Mouse (Mus musculus) hindbrain, embryonic 10.5 days (tissue): ENCODE measurements around the gene Vegfa. TPM values are rescaled to one million over a fixed set of nuclear protein-coding genes. Genes with fewer than 3 reads are reported as not detected.

Source experiments
- DNase-seq: peaks from one replicate; pipeline ENCODE4 v3.0.0-alpha.2; 2017; ENCODE audit warnings: low spot score
- H3K27ac ChIP-seq: fragments of 300-500 bp; sonication (generic); 2 replicates; pipeline ENCODE4 v1.5.1; 2016; ENCODE audit warnings: mild to moderate bottlenecking, moderate library complexity
- H3K27me3 ChIP-seq: fragments of 300-500 bp; sonication (generic); 2 replicates; pipeline ENCODE4 v1.6.1; 2016; ENCODE audit warnings: mild to moderate bottlenecking; ENCODE audit not compliant: poor library complexity, insufficient read depth, severe bottlenecking
- H3K36me3 ChIP-seq: fragments of 300-500 bp; sonication (generic); 2 replicates; pipeline ENCODE4 v1.6.1; 2016; ENCODE audit warnings: mild to moderate bottlenecking, moderate library complexity
- H3K4me1 ChIP-seq: fragments of 300-500 bp; sonication (generic); replicated peaks from 2 replicates; pipeline ENCODE4 v1.6.1; 2016; ENCODE audit warnings: mild to moderate bottlenecking
- H3K4me3 ChIP-seq: fragments of 300-500 bp; sonication (generic); 2 replicates; pipeline ENCODE4 v1.5.1; 2016; ENCODE audit warnings: mild to moderate bottlenecking, moderate library complexity
- H3K9me3 ChIP-seq: fragments of 300-500 bp; sonication (generic); 2 replicates; pipeline ENCODE4 v1.6.1; 2016; ENCODE audit warnings: mild to moderate bottlenecking, moderate library complexity
- WGBS: fragments of 180-500 bp; shearing (Covaris S2); methylation state at CpG from one replicate; pipeline ENCODE4 v1.1.7; 2016; 5-methylcytosine and 5-hydroxymethylcytosine counted together
- polyA plus RNA-seq: library from polyadenylated mRNA; unstranded; fragments of >200 nt; fragmentation: Nextera tagmentation; extraction: Ambion mirVana; gene quantifications from 2 replicates; pipeline ENCODE4 v1.2.1, GENCODE M21; 2016

Gene Vegfa
- polyA plus RNA-seq, 1 experiment from 2014 or later = 2.0 TPM

DNA sequence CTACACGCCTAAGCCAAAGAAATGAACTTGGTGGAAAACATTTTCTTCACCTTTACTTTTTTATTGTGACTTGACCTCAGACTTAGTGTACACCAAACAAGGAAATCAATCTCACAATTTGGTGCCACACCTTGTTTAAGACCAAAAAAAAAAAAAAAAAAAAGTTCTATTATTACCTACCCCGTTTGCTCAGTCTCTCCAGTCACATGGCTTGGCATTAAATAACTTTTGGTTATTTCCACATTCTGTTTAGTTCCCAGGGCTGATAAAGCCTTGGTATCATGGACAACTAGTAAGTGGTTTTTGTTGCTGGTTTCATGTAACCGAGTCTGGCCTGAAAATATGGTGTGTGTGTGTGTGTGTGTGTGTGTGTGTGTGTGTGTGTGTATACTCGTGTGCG lies 12.8 kb upstream of the Vegfa start:
- peaks cover 10% of the 10 kb centered on the region for H3K4me1 ChIP-seq
- H3K27ac ChIP-seq = no peak overlapping the region
- no peak for DNase-seq
- no peaks in the 10 kb centered on the region for H3K36me3 ChIP-seq
- 0 out of 2 replicates have a peak, but pooled peaks cover 3% of the 10 kb centered on the region for H3K27me3 ChIP-seq
- WGBS = 87% methylated on average over 5 of the region's 5 CpGs
- no peak overlapping the region for H3K4me3 ChIP-seq
- peaks cover 6% of the 10 kb centered on the region; the same call in 1 of the 2 replicates for H3K9me3 ChIP-seq

DNA sequence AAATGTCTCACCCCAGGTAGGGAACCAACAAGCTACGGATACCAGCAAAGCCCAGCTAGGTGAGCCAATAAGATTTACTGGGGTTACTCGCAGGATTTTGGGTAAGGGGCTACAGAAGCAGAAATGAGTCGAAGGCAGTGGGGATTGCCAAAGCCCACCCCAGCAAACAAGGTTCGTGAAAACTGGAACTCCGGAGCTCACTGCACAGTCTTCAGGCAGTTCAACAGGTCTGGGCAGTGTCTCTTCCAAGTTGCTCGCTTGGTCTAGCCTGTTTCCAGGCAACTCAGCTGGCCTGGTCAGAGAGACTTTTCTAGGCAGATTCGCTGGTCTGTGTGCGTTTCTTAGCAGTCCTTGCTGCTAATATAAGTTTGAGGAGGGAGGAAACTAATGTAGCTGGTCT lies 10.0 kb upstream of the Vegfa start:
- Histone ChIP-seq H3K27ac (no peak overlapping the region; the same call in 1 of the 2 replicates), H3K36me3 (no peaks in the 10 kb centered on the region), H3K9me3 (no peaks in the 10 kb centered on the region), H3K27me3 (0 out of 2 replicates have a peak, but pooled peaks cover 3% of the 10 kb centered on the region), H3K4me3 (no peak overlapping the region), H3K4me1 (0 out of 2 replicates have a peak, but pooled peaks cover 5% of the 10 kb centered on the region)
- DNase-seq = no peak
- 85% methylated on average over 8 of the region's 8 CpGs for WGBS

DNA sequence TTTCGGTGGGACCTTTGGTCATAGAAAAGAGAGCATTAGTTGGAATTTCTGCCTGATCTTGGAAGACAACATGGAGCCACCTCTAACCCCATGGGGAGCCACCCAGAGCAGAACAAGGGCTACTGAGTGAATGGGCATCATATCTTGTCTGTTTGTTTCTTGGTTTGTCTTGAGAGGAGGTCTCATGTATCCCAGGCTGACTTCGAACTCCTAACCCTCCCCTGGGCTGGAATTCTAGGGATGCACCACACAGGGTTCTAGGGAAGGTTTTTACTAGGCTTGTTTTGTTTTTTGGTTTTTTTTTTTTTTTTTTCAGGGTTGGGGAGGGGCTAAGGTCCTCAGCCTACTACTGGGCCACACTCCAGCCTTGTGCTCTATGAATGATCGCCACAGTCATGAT lies 9.5 kb upstream of the Vegfa start:
- Histone ChIP-seq H3K4me3 (no peak overlapping the region), H3K27ac (no peak overlapping the region), H3K9me3 (no peaks in the 10 kb centered on the region), H3K36me3 (no peaks in the 10 kb centered on the region), H3K27me3 (0 out of 2 replicates have a peak, but pooled peaks cover 3% of the 10 kb centered on the region), H3K4me1 (0 out of 2 replicates have a peak, but pooled peaks cover 5% of the 10 kb centered on the region)
- 90% methylated on average over 3 of the region's 3 CpGs for WGBS
- no peak for DNase-seq

DNA sequence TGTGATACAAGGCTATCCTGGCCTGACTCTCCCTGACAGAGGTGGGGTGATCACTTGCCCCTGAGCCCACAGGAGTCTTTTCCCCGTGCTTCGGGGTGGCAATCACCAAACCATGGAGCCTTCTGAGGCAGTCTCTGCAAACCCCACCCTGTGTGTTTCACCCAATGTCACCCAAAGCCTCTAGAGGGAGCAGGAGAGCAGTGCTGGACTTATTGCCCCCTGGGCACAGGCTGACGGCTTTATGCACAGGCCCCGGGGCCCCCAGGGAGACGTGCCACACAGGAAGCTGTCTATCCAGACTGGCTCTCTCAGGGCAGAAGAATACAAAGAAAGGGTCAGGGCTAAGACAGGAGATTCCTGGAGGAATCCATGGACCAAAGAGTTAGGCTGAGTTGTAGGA lies 9.1 kb upstream of the Vegfa start:
- 62% methylated on average over 5 of the region's 5 CpGs for WGBS
- Histone ChIP-seq H3K4me3 (no peak overlapping the region), H3K4me1 (0 out of 2 replicates have a peak, but pooled peaks cover 5% of the 10 kb centered on the region), H3K27me3 (0 out of 2 replicates have a peak, but pooled peaks cover 3% of the 10 kb centered on the region), H3K36me3 (no peaks in the 10 kb centered on the region), H3K27ac (no peak overlapping the region), H3K9me3 (no peaks in the 10 kb centered on the region)
- no peak for DNase-seq

- Histone ChIP-seq H3K4me3 (no peak overlapping the region), H3K27ac (no peak overlapping the region), H3K9me3 (no peaks in the 10 kb centered on the region), H3K36me3 (no peaks in the 10 kb centered on the region), H3K27me3 (0 out of 2 replicates have a peak, but pooled peaks cover 7% of the 10 kb centered on the region), H3K4me1 (0 out of 2 replicates have a peak, but pooled peaks cover 5% of the 10 kb centered on the region)
- 71% methylated on average over 6 of the region's 6 CpGs for WGBS
- no peak for DNase-seq
These were observed 8.4 kb upstream of the Vegfa start for GRCm38 (mm10) chr17:46040561-46040960.

GRCm38 (mm10) chr17:46038906-46039305 lies 6.7 kb upstream of the Vegfa start:
- peaks cover 9% of the 10 kb centered on the region for H3K4me1 ChIP-seq
- H3K27me3 ChIP-seq = peaks cover 10% of the 10 kb centered on the region; the same call in 1 of the 2 replicates
- no peak overlapping the region for H3K27ac ChIP-seq
- no peak for DNase-seq
- no peaks in the 10 kb centered on the region for H3K36me3 ChIP-seq
- H3K4me3 ChIP-seq = no peak overlapping the region
- H3K9me3 ChIP-seq = no peaks in the 10 kb centered on the region
- WGBS = 43% methylated on average over 3 of the region's 3 CpGs

DNA sequence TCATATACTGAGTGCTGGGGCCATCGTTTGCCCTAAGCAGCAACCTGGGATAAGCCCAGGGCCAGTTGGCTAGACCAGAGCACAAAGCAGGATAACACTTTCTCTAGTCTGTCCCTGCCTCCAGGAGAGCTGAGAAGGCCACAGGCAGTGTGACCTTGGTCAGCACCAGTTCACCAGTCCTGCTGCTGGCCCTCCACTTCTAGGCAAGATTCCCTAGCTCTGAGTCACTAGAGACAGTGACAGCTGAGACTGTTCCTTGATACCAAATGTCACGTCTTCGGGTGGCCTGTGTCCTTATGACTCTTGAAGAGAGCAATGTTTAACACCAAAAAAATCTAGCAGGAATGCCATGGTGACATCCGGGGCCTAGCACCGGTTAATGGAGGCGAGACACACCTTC lies 4.2 kb upstream of the Vegfa start:
- WGBS = 89% methylated on average over 6 of the region's 6 CpGs

GRCm38 (mm10) chr17:46034110-46034509 lies 1.9 kb upstream of the Vegfa start:
- no peak for DNase-seq
- 52% methylated on average over 6 of the region's 6 CpGs for WGBS
- H3K4me1 ChIP-seq = peaks cover 42% of the 10 kb centered on the region
- H3K9me3 ChIP-seq = no peaks in the 10 kb centered on the region
- H3K27ac ChIP-seq = 0 out of 2 replicates have a peak overlapping the region, but pooled peaks have one; percentile 97
- H3K36me3 ChIP-seq = 0 out of 2 replicates have a peak, but pooled peaks cover under 1% of the 10 kb centered on the region
- H3K4me3 ChIP-seq = no peak overlapping the region
- peaks cover 15% of the 10 kb centered on the region for H3K27me3 ChIP-seq

More for the DNA sequence above, 4.2 kb upstream of the Vegfa start:
- no peaks in the 10 kb centered on the region for H3K9me3 ChIP-seq
- H3K27me3 ChIP-seq = peaks cover 18% of the 10 kb centered on the region
- H3K4me3 ChIP-seq = no peak overlapping the region
- DNase-seq = no peak
- H3K4me1 ChIP-seq = peaks cover 31% of the 10 kb centered on the region
- H3K27ac ChIP-seq = no peak overlapping the region
- no peaks in the 10 kb centered on the region for H3K36me3 ChIP-seq

DNA sequence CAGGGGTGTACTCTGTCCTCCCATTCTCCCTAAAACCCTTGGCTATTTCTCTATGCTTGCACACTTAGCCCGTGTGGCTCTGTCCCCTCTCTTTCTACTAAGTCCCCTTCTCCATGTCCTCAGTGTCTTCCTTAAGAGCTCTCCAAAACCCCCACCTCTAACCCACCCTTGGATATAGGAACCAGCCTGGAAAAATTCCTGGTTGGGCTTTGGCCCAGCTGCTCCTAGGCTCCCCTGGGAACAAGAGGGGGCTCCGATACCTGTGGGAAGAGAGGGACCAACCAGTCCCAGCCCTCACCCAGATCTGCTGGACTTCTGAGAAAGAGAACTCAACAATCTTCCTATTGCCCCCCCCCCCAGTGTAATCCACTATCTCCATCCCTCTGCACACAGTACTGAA lies 1.4 kb upstream of the Vegfa start:
- H3K4me3 ChIP-seq = peak overlapping the region; percentile 83; the same call in 1 of the 2 replicates
- H3K27ac ChIP-seq = peak overlapping the region; percentile 97; the same call in 1 of the 2 replicates

GRCm38 (mm10) chr17:46033122-46033521 lies 953 bp upstream of the Vegfa start:
- peaks cover 8% of the 10 kb centered on the region; the same call in 1 of the 2 replicates for H3K36me3 ChIP-seq
- DNase-seq = no peak
- H3K27ac ChIP-seq = peak overlapping the region; percentile 97; the same call in 1 of the 2 replicates
- H3K27me3 ChIP-seq = peaks cover 15% of the 10 kb centered on the region
- peaks cover 52% of the 10 kb centered on the region for H3K4me1 ChIP-seq
- H3K9me3 ChIP-seq = no peaks in the 10 kb centered on the region
- H3K4me3 ChIP-seq = peak overlapping the region; percentile 83
- 57% methylated on average over 6 of the region's 6 CpGs for WGBS

More for the DNA sequence above, 1.4 kb upstream of the Vegfa start:
- no peaks in the 10 kb centered on the region for H3K9me3 ChIP-seq
- no peak for DNase-seq
- peaks cover 47% of the 10 kb centered on the region for H3K4me1 ChIP-seq
- WGBS = 33% methylated on average over 2 of the region's 2 CpGs
- H3K27me3 ChIP-seq = peaks cover 15% of the 10 kb centered on the region
- 0 out of 2 replicates have a peak, but pooled peaks cover 6% of the 10 kb centered on the region for H3K36me3 ChIP-seq

DNA sequence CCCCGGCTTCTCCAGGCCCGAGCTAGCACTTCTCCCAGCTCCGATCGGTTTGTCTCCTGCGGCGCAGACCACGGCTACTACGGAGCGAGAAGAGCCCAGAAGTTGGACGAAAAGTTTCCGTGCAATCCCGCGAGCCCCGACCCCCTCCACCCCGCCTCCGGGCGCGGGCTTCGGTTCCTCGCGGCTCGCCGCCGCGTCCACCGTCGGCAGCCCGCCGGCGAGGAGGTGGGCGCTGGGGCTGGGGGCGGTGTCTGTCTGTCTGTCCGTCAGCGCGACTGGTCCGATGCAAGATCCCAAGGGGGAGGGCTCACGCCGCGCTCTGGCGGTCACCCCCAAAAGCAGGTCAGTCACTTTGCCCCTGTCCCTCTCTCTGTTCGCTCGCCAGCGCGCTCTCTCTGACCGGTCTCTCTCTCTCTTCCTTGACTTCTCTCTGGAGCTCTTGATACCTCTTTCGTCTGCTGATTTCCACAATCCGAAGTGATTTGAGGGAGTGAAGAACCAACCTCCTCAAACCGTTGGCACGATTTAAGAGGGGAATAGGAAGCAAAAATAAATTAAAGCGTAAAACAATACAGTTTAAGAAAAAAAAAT lies 453 bp downstream of the Vegfa start:
- peaks cover 66% of the 10 kb centered on the region for H3K4me1 ChIP-seq
- H3K27me3 ChIP-seq = peaks cover 15% of the 10 kb centered on the region
- under 1% methylated on average over 50 of the region's 50 CpGs for WGBS
- peak overlapping the region; percentile 97 for H3K27ac ChIP-seq
- H3K9me3 ChIP-seq = no peaks in the 10 kb centered on the region
- H3K4me3 ChIP-seq = peak overlapping the region; percentile 83
- DNase-seq = no peak
- peaks cover 19% of the 10 kb centered on the region; the same call in 1 of the 2 replicates for H3K36me3 ChIP-seq

DNA sequence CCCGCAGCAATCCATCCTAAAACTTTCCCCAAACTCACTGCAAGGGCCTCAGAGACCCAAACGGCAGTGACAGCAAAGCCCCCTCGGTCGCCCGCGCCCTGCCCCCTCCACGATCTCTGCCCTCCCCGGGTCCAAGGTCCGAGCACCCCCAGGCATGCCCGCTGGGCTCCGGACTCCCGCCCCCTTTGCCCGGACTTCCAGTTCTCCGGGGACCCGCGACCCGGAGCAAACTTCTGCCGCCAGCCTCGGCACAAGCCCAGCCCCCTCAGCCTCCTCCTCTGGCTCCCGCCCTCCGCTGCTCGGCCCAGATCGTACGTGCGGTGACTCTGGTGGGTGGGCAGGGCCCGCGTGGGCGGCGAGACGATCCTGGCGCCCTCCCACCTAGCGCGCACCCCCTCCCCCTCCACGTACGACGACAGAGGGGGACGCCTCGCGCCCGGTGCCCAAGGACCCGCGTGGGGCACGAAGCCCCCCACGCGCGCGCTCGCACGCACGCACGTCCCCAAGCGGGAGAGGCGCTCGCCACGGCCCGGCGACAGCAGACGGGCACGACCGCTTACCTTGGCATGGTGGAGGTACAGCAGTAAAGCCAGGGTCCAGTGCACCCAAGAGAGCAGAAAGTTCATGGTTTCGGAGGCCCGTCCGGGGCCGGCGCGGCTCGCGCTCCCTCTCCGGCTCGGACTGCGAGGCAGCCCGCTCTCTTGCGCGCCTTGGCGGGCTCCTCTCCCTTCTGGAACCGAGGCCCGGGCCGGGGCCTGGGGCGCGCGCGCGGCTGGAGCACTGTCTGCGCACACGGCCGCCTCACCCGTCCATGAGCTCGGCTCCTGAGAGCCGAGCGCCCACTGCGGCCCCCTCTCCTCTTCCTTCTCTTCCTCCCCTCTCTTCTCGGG lies 1.2 kb downstream of the Vegfa start:
- Histone ChIP-seq H3K9me3 (no peaks in the 10 kb centered on the region), H3K27ac (peak overlapping the region; percentile 97), H3K36me3 (peaks cover 26% of the 10 kb centered on the region), H3K27me3 (peaks cover 15% of the 10 kb centered on the region), H3K4me1 (peaks cover 73% of the 10 kb centered on the region), H3K4me3 (peak overlapping the region; percentile 83)
- under 1% methylated on average over 92 of the region's 92 CpGs for whole genome bisulfite sequencing
- DNase-seq = peak; percentile 73
